Mouse (Mus musculus) C2C12 (cell line): ENCODE measurements around the gene Gm21981.

Experiments used
- CEBPB ChIP-seq: IDR thresholded peaks from one replicate; pipeline ENCODE4 v1.6.1; 2011; ENCODE audit warnings: low read depth, mild to moderate bottlenecking, control low read depth, moderate library complexity
- CTCF ChIP-seq: IDR thresholded peaks from one replicate; pipeline ENCODE4 v1.5.1; 2011; ENCODE audit not compliant: control insufficient read depth, insufficient read depth, insufficient read length
- MAX ChIP-seq: IDR thresholded peaks from one replicate; pipeline ENCODE4 v1.6.1; 2011; ENCODE audit warnings: mild to moderate bottlenecking, control low read depth
- MYOD1 ChIP-seq: IDR thresholded peaks from one replicate; pipeline ENCODE4 v1.6.1; 2011; ENCODE audit warnings: low read depth; ENCODE audit not compliant: control insufficient read depth, insufficient read length
- USF1 ChIP-seq: IDR thresholded peaks from one replicate; pipeline ENCODE4 v1.6.1; 2011; ENCODE audit warnings: low read depth, mild to moderate bottlenecking, control low read depth, moderate library complexity

DNA sequence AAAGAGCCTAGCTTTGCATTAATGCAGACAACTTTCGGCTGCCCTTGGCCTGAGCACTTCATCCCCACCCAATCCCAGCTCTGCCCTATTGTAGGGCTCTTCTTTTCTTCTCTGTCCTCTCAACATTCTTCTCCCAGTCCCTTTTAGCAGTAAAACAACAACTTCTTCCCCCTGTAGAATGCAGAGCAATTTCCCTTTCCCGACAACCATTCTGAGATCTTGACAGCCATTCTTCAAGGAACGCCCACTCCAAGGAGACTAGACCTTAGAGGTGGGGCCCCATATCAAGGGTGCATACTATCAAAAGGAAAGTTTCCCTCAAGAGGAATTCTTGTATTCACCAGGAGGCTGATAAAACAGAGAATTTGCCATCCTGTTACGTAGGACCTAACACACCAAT, 45.3 kb downstream of the Gm21981 start:
- TF ChIP-seq USF1 = no peak
- no peak for TF ChIP-seq CTCF
- no peak for TF ChIP-seq MAX
- no peak for TF ChIP-seq CEBPB
- TF ChIP-seq MYOD1 = no peak
